In the genomic region with DNA sequence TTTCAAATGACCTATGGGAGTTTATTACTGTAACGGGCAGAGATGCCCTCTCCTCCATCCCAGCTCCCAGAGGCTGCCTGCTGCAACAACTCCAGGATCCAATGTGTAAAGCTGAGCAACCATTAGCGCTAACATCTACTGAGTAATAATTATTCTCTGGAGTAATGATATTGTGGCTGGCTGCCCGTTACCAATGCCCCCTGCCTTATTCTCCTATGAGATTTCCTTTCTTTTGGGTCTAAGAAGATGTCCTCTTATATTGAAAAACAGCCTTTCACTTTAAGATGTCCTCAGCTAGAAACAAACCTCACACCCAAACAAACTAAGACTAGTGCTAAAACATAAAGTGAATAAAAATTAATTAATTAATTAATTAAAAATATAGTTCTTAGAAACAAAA, we compare ENCODE assay signal across 20 mouse cellular contexts. TPM values are rescaled to one million over a fixed set of nuclear protein-coding genes. Genes with fewer than 3 reads are reported as not detected.
A peak's percentile ranks its signal among the peaks of the same experiment; 100 is the strongest.
ATAC-seq and TF ChIP-seq lines count a peak whose summit lies in the region.
"Had no signal": no experiment of that assay in that cellular context is flagged by ENCODE, and none has a peak within 500 bp of the region (broad histone marks: within the 10 kb centered on the region; RNA-seq: fewer than 3 reads in every experiment).

A gene (minus strand): TSS at position 101 of the 400 bp plus-strand sequence.

- H3K4me3 ChIP-seq in embryonic fibroblast, embryonic 13.5 days (ENCODE audit: insufficient read depth, low read length) = no peak within 1 kb of the TSS

- peak within 1 kb of the TSS; percentile 86 for H3K27ac ChIP-seq in embryonic fibroblast, embryonic 13.5 days (ENCODE audit: insufficient read depth, low read length)

- ATAC-seq in monocyte, adult 5-6 weeks (replicated peaks; ENCODE audit: insufficient number of reproducible peaks, low FRiP score, low TSS enrichment, poor library complexity, severe bottlenecking) = no peak
- ATAC-seq: activated CD4-positive, CD25-positive, alpha-beta regulatory T cell, adult 4 months; CD4-positive, CD25-positive, alpha-beta regulatory T cell, adult 4 months; Patski had no signal

- no peak for TF ChIP-seq POLR2A in embryonic fibroblast, embryonic 13.5 days (IDR thresholded peaks at IDR 0.05; ENCODE audit: low read depth, low read length)

- H3K4me1 ChIP-seq in embryonic fibroblast, embryonic 13.5 days (ENCODE audit: control insufficient read depth, insufficient read depth, low read length) = peaks cover 9% of the 10 kb centered on the region

- no peak for TF ChIP-seq CTCF in embryonic fibroblast, embryonic 13.5 days (IDR thresholded peaks at IDR 0.05; ENCODE audit: borderline replicate concordance, insufficient read depth, low read length)

RNA-seq across cellular contexts. Expression of the gene that starts here (rescaled TPM):
- polyA plus RNA-seq in embryonic fibroblast, embryonic 13.5 days (2011; ENCODE audit: insufficient read length, low read depth, missing spikeins) = not detected in 2 replicates
- not detected in 3 replicates for total RNA-seq in monocyte, adult 5-6 weeks (2017)
- total RNA-seq: adrenal gland, adult 18-20 months; adrenal gland, adult 2 months; adrenal gland, adult 8-10 months; adrenal gland, postnatal 10 days; adrenal gland, postnatal 14 days; adrenal gland, postnatal 25 days; adrenal gland, postnatal 36 days; adrenal gland, postnatal 4 days; CH12.LX; ES-E14; MEL had no signal
- polyA plus RNA-seq: activated CD4-positive, CD25-positive, alpha-beta regulatory T cell, adult 4 months; adrenal gland, adult 2 months; brain, embryonic 14.5 days; C2C12; CD4-positive, CD25-positive, alpha-beta regulatory T cell, adult 4 months; cerebellum, adult 2 months; G1E; Patski had no signal
